Mouse (Mus musculus) liver, embryonic 14.5 days (tissue): Measurements from ENCODE around the gene Camk1g.

Source experiments
- CTCF ChIP-seq: IDR thresholded peaks from 2 replicates; pipeline ENCODE4 v1.5.1; 2016; ENCODE audit warnings: antibody characterized with exemption, low read depth, control low read depth
- EP300 ChIP-seq: IDR thresholded peaks from 2 replicates; pipeline ENCODE4 v1.6.1; 2016; ENCODE audit warnings: antibody characterized with exemption, low read depth

GRCm38 (mm10) chr1:193400348-193400747, 30.2 kb upstream of the Camk1g start:
- TF ChIP-seq EP300 (no peak), CTCF (no peak)
